ENCODE assay signal across 8 mouse cellular contexts in the genomic region with DNA sequence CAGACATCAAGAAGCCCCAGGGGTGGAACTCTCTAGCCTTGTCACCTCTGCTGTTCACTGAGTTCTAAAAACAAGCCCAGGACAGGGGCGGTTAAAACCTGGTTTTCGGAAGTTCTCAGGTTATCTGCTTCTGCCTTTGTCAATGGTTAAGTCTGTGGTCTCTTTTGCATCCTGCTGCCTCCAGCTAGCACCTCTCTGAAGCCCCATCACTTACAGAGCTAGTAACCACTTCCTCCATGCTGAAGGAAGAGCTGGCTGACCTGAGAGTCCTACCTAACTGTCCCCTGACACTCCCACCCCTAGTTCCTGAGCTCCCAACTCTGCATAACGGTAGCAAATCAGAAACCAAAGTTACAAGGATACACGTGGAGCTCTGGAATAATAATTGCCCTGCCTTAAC. TPM values are rescaled to one million over a fixed set of nuclear protein-coding genes. Genes with fewer than 3 reads are reported as not detected.
DNase-seq lines count a peak whose midpoint lies in the region; ATAC-seq lines count a peak whose summit lies in the region.

No protein-coding gene starts in this region.

- no peaks in the 10 kb centered on the region for H3K36me3 ChIP-seq in heart, embryonic 16.5 days (ENCODE audit: control insufficient read depth, insufficient read depth)
- H3K36me3 ChIP-seq in hindbrain, embryonic 14.5 days (replicated peaks; ENCODE audit: control insufficient read depth, insufficient read depth): peaks cover 18% of the 10 kb centered on the region
- H3K36me3 ChIP-seq in midbrain, embryonic 16.5 days (ENCODE audit: control insufficient read depth, insufficient read depth, low read length): peaks cover 2% of the 10 kb centered on the region; the same call in 1 of the 2 replicates

- no peaks in the 10 kb centered on the region for H3K9me3 ChIP-seq in heart, embryonic 16.5 days (replicated peaks; ENCODE audit: control insufficient read depth, low read length)
- H3K9me3 ChIP-seq in hindbrain, embryonic 14.5 days (ENCODE audit: control insufficient read depth, low read length): no peaks in the 10 kb centered on the region
- H3K9me3 ChIP-seq in midbrain, embryonic 16.5 days (replicated peaks; ENCODE audit: control insufficient read depth, low read length, poor library complexity, severe bottlenecking): no peaks in the 10 kb centered on the region

- H3K4me1 ChIP-seq in heart, embryonic 16.5 days (ENCODE audit: control insufficient read depth, insufficient read depth, low read length): peaks cover 34% of the 10 kb centered on the region
- H3K4me1 ChIP-seq in hindbrain, embryonic 14.5 days (replicated peaks; ENCODE audit: control insufficient read depth, insufficient read depth, low read length): peaks cover 31% of the 10 kb centered on the region
- peaks cover 29% of the 10 kb centered on the region for H3K4me1 ChIP-seq in midbrain, embryonic 16.5 days (ENCODE audit: control insufficient read depth, insufficient read depth, low read length)

- intact Hi-C loops in heart, postnatal 25 days (cut with DNase I): loop anchor here (5.0 kb wide), 1 partner anchor 42 kb away; the partner anchor contains the start of gene Ap3d1

- no peak overlapping the region for H3K9ac ChIP-seq in heart, embryonic 16.5 days (ENCODE audit: low read length)
- peak overlapping the region; percentile 72 for H3K9ac ChIP-seq in hindbrain, embryonic 14.5 days
- peak overlapping the region; percentile 5; the same call in 1 of the 2 replicates for H3K9ac ChIP-seq in midbrain, embryonic 16.5 days (ENCODE audit: low read depth, low read length)

- H3K4me2 ChIP-seq in heart, embryonic 16.5 days (ENCODE audit: low read depth, low read length): peak overlapping the region; percentile 78
- H3K4me2 ChIP-seq in hindbrain, embryonic 14.5 days (replicated peaks): peak overlapping the region; percentile 60
- H3K4me2 ChIP-seq in midbrain, embryonic 16.5 days (ENCODE audit: low read length): peak overlapping the region; percentile 66

- peak overlapping the region; percentile 13; the same call in 1 of the 2 replicates for H3K27ac ChIP-seq in heart, embryonic 16.5 days (ENCODE audit: low read length)
- H3K27ac ChIP-seq in hindbrain, embryonic 14.5 days: no peak overlapping the region
- H3K27ac ChIP-seq in midbrain, embryonic 16.5 days (ENCODE audit: low read length): no peak overlapping the region

- no peak for DNase-seq in heart, postnatal 25 days (ENCODE audit: low spot score)
- DNase-seq in MEL-GATA-1-ER (ENCODE audit: extremely low read depth, low read depth): peak; percentile 74
- no peak for DNase-seq in hindbrain, embryonic 14.5 days (ENCODE audit: low spot score)
- DNase-seq in adrenal gland, adult 18-20 months (ENCODE audit: low spot score in 2 of 2): no peak
- no peak for DNase-seq in frontal cortex, postnatal 25 days (ENCODE audit: low spot score in 2 of 2)
- DNase-seq in urinary bladder, adult 18-20 months (ENCODE audit: low spot score in 2 of 2): no peak

- WGBS in heart, embryonic 16.5 days: 23% methylated on average over 4 of the region's 4 CpGs
- WGBS in hindbrain, embryonic 14.5 days: 50% methylated on average over 4 of the region's 4 CpGs
- 45% methylated on average over 4 of the region's 4 CpGs for WGBS in midbrain, embryonic 16.5 days

- H3K27me3 ChIP-seq in heart, embryonic 16.5 days (ENCODE audit: control insufficient read depth, insufficient read depth, low read length): no peaks in the 10 kb centered on the region
- no peaks in the 10 kb centered on the region for H3K27me3 ChIP-seq in hindbrain, embryonic 14.5 days (ENCODE audit: control insufficient read depth, insufficient read depth, low read length)
- H3K27me3 ChIP-seq in midbrain, embryonic 16.5 days (ENCODE audit: control insufficient read depth, insufficient read depth, low read depth, low read length): no peaks in the 10 kb centered on the region

- no peak for ATAC-seq in heart, embryonic 16.5 days (replicated peaks; ENCODE audit: extremely low read depth, insufficient read depth, low FRiP score)
- ATAC-seq in hindbrain, embryonic 14.5 days (ENCODE audit: low FRiP score): no peak
- ATAC-seq in midbrain, embryonic 16.5 days: no peak

- H3K4me3 ChIP-seq in heart, embryonic 16.5 days (ENCODE audit: low read length): peak overlapping the region; percentile 79
- peak overlapping the region; percentile 66 for H3K4me3 ChIP-seq in hindbrain, embryonic 14.5 days (replicated peaks; ENCODE audit: low read length)
- peak overlapping the region; percentile 85 for H3K4me3 ChIP-seq in midbrain, embryonic 16.5 days (ENCODE audit: low read depth, low read length)

RNA-seq across cellular contexts. Expression of gene Mob3a, which starts 1.0 kb away (rescaled TPM):
- 29.0 and 33.4 TPM in 2 replicates for polyA plus RNA-seq in heart, embryonic 16.5 days (2015; fragmentation: Nextera tagmentation; extraction: Ambion mirVana)
- total RNA-seq in heart, postnatal 25 days (2021): 1 to 10 TPM; 8.2 to 8.9 TPM
- 45.3 and 47.1 TPM in 2 replicates for polyA plus RNA-seq in hindbrain, embryonic 14.5 days (2014; fragmentation: Nextera tagmentation; extraction: Ambion mirVana)
- 61.4 and 64.3 TPM in 2 replicates for polyA plus RNA-seq in midbrain, embryonic 16.5 days (2015; fragmentation: Nextera tagmentation; extraction: Ambion mirVana)
- 10 to 100 TPM; 16.1 to 29.6 TPM for total RNA-seq in adrenal gland, adult 18-20 months (2021)

RNA-seq across cellular contexts. Expression of gene Izumo4, which starts 1.3 kb away (rescaled TPM):
- polyA plus RNA-seq in heart, embryonic 16.5 days (2015; fragmentation: Nextera tagmentation; extraction: Ambion mirVana): 11.2 and 13.2 TPM in 2 replicates
- total RNA-seq in heart, postnatal 25 days (2021): 1 to 10 TPM; 2.6 to 3.4 TPM
- polyA plus RNA-seq in hindbrain, embryonic 14.5 days (2014; fragmentation: Nextera tagmentation; extraction: Ambion mirVana): 20.0 and 20.4 TPM in 2 replicates
- 44.9 and 49.5 TPM in 2 replicates for polyA plus RNA-seq in midbrain, embryonic 16.5 days (2015; fragmentation: Nextera tagmentation; extraction: Ambion mirVana)
- 10 to 100 TPM; 11.0 to 18.0 TPM for total RNA-seq in adrenal gland, adult 18-20 months (2021)

RNA-seq across cellular contexts. Expression of gene Mknk2, which starts 22.8 kb away (rescaled TPM):
- polyA plus RNA-seq in heart, embryonic 16.5 days (2015; fragmentation: Nextera tagmentation; extraction: Ambion mirVana): 82.1 and 92.8 TPM in 2 replicates
- total RNA-seq in heart, postnatal 25 days (2021): 100 to 1,000 TPM; 158 to 181 TPM
- polyA plus RNA-seq in hindbrain, embryonic 14.5 days (2014; fragmentation: Nextera tagmentation; extraction: Ambion mirVana): 53.8 and 60.2 TPM in 2 replicates
- 43.7 and 49.1 TPM in 2 replicates for polyA plus RNA-seq in midbrain, embryonic 16.5 days (2015; fragmentation: Nextera tagmentation; extraction: Ambion mirVana)
- total RNA-seq in adrenal gland, adult 18-20 months (2021): 100 to 1,000 TPM; 162 to 331 TPM

RNA-seq across cellular contexts. Expression of gene Ap3d1, which starts 41.3 kb away (rescaled TPM):
- polyA plus RNA-seq in heart, embryonic 16.5 days (2015; fragmentation: Nextera tagmentation; extraction: Ambion mirVana): 45.7 and 49.5 TPM in 2 replicates
- 10 to 100 TPM; 39.8 to 44.2 TPM for total RNA-seq in heart, postnatal 25 days (2021)
- 112 and 114 TPM in 2 replicates for polyA plus RNA-seq in hindbrain, embryonic 14.5 days (2014; fragmentation: Nextera tagmentation; extraction: Ambion mirVana)
- 99.5 and 112 TPM in 2 replicates for polyA plus RNA-seq in midbrain, embryonic 16.5 days (2015; fragmentation: Nextera tagmentation; extraction: Ambion mirVana)
- total RNA-seq in adrenal gland, adult 18-20 months (2021): 100 to 1,000 TPM in 1 of 2 experiments, 10 to 100 TPM in 1; 97.1 to 104 TPM

RNA-seq across cellular contexts. Expression of gene Btbd2, which starts 43.9 kb away (rescaled TPM):
- 41.7 and 58.2 TPM in 2 replicates for polyA plus RNA-seq in heart, embryonic 16.5 days (2015; fragmentation: Nextera tagmentation; extraction: Ambion mirVana)
- 10 to 100 TPM; 41.5 to 45.8 TPM for total RNA-seq in heart, postnatal 25 days (2021)
- 83.2 and 83.7 TPM in 2 replicates for polyA plus RNA-seq in hindbrain, embryonic 14.5 days (2014; fragmentation: Nextera tagmentation; extraction: Ambion mirVana)
- polyA plus RNA-seq in midbrain, embryonic 16.5 days (2015; fragmentation: Nextera tagmentation; extraction: Ambion mirVana): 71.8 and 73.5 TPM in 2 replicates
- 10 to 100 TPM; 51.4 to 58.5 TPM for total RNA-seq in adrenal gland, adult 18-20 months (2021)
